Mouse (Mus musculus): Measurements from ENCODE around the gene Mapk8ip1.

DNA sequence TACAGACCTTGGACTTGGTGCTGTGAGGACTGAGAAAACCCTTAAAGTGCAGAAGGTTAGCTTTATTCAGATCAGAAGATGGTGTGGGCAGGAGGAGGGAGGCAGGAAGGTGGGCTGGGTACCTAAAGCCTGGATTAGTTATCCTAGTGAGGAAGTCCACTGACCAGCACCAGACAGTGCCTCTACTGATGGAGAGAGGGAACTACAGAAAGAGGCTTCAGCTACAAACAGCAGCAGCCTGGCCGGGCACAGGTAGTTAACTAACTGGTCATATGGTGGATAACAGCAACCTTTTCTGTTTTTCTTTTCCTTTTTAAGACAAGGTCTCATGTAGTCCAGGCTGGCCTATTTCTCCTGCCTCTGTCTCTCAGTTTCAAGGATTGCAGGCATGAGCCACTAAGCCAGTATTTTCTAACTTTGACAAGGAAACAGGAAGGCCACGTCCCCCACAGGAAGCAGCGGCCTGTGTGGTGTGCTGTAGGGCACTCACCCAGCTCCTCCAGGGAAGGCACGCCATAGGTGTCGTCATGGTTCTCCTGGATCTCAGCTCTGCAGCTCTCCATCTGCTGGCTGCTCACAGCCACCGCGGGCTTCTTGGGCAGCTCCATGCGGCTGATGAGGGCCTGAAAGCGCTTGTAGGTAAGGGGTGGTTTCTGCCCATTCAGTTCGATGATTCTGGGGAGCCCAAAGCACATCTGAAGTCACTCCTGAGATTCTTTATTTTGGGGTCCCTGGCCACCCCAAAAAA is 21.5 kb upstream of the Mapk8ip1 start:
- TF ChIP-seq CTCF (IDR thresholded peaks at IDR 0.05; ENCODE audit: low read depth), result peak; percentile 53
- TF ChIP-seq EP300 (IDR thresholded peaks at IDR 0.05; ENCODE audit: low read depth), result no peak

Data from liver, postnatal 0 days (tissue).